Mouse (Mus musculus) left cerebral cortex, postnatal 10 days (tissue): ENCODE data around the gene Retreg3. TPM values are rescaled to one million over a fixed set of nuclear protein-coding genes. Genes with fewer than 3 reads are reported as not detected.

Source experiments
- DNase-seq, 2 experiments: peaks; one replicate each; pipeline ENCODE4 v3.0.0; 2021 to 2022; ENCODE audit warnings: low spot score in 2 of 2, mixed read lengths in 1 of 2; ENCODE audit errors: extremely low spot score in 1 of 2
- intact Hi-C: fragments of 180-260 bp; cut with DNase I; formaldehyde crosslinking; loops from one replicate; pipeline ENCODE4 v1.15.1; 2025
- total RNA-seq, 2 experiments: library from RNA; stranded (reverse); gene quantifications; 2 replicates each; pipeline ENCODE4 v1.2.3; 2021

Gene Retreg3
- total RNA-seq, 2 experiments from 2014 or later: 54.5 to 55.0 TPM

- DNase-seq: no peak
- intact Hi-C loops: no loop called here
These were observed 33.4 kb downstream of the Retreg3 start for GRCm38 (mm10) chr11:101086323-101086674.

DNA sequence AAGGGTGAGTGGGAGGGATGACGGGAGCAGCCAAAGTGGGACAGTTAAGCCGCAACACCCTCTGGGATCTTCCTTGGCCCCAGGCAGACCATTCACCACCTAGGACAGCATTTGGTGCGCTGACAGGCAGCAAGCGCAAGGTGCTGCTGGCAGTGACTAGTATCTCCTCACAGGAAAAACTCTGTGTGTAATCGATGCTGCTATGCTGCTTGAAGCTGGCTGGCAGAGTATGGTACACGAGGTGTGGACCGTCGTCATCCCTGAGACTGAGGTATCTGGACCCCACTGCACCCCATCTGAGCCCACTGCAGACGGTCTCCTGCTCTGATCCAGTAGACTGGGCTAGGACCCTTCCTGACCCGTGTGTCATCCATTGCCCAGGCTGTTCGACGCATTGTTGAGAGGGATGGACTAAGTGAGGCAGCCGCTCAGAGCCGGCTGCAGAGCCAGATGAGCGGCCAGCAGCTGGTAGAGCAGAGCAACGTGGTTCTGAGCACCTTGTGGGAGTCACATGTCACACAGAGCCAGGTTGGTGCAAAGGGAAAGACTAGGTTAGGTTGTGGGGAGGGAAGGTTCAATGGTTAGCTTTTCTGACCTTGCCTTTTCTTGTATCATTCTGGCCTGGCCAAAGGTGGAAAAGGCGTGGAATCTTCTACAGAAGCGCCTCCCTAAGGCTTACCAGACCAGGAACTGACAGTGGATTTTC lies 33.9 kb downstream of the Retreg3 start:
- peak in 1 of 2 experiments; percentile 16 for DNase-seq
- intact Hi-C loops: no loop called here

- peak in 1 of 2 experiments; percentile 22 for DNase-seq
- intact Hi-C loops: loop anchor here (5.0 kb wide), 1 partner anchor 92 kb away; the partner anchor contains the start of gene Ccr10
These were observed 34.9 kb downstream of the Retreg3 start for GRCm38 (mm10) chr11:101084811-101085210.

DNA sequence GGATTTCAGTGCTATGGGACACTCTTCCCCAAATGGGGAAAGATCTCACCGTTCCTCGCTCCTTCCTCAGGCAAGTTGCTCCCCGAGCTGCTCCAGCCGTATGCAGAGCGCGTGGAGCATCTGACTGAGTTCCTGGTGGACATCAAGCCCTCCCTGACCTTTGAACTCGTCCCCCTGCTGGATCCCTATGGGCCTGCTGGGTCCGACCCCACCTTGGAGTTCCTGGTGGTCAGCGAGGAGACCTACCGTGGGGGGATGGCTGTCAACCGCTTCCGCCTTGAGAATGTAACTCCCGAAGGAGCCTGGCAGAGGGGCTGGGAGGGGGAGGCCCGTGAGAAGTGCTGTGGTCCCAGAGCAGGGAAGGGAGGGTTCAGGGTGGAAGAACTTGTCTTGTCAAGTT lies 35.4 kb downstream of the Retreg3 start:
- peak in 1 of 2 experiments; percentile 32 for DNase-seq
- intact Hi-C loops: loop anchor here (5.0 kb wide), 1 partner anchor 93 kb away; the partner anchor contains the start of gene Ccr10

GRCm38 (mm10) chr11:101083083-101083697 lies 36.5 kb downstream of the Retreg3 start:
- peak in 1 of 2 experiments; percentile 65 for DNase-seq
- intact Hi-C loops: loop anchor here (5.0 kb wide), 1 partner anchor 94 kb away; the partner anchor contains the start of gene Ccr10

- intact Hi-C loops: loop anchor here (5.0 kb wide), 1 partner anchor 95 kb away; the partner anchor contains the start of gene Ccr10
These were observed 37.2 kb downstream of the Retreg3 start, which contains the start of gene Coasy for GRCm38 (mm10) chr11:101082208-101083082. TSS of gene Coasy (plus strand) at chr11:101082565.

GRCm38 (mm10) chr11:101081659-101082058 lies 38.0 kb downstream of the Retreg3 start:
- DNase-seq: peak in 1 of 2 experiments; percentile 18
- intact Hi-C loops: loop anchor here (5.0 kb wide), 1 partner anchor 96 kb away; the partner anchor contains the start of gene Ccr10

More at GRCm38 (mm10) chr11:101082208-101083082, 37.2 kb downstream of the Retreg3 start, which contains the start of gene Coasy:
- peak; percentile 85 to 90 for DNase-seq

GRCm38 (mm10) chr11:101080421-101080820 lies 39.3 kb downstream of the Retreg3 start:
- intact Hi-C loops: loop anchor here (5.0 kb wide), 1 partner anchor 97 kb away; the partner anchor contains the start of gene Ccr10

DNA sequence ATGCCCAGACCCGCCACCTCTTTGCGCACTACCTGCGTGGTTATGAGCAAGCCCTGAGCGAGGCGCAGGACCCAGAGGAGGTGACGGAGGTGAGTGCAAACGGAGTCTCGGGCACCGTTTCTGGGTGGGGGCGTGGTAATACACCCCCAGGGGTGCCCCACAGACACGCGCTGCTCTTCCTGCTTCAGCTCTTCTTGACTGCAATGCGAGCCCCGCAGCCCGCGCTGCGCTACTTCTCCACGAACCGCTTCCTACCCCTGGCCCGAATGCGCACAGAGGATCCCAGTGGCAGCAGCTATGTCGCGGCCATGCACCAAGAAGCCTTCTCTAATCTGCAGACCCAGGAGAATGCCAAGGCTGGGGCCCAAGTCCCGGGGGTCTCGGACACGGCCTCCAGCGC lies 39.9 kb downstream of the Retreg3 start:
- intact Hi-C loops: loop anchor here (5.0 kb wide), 1 partner anchor 98 kb away; the partner anchor contains the start of gene Ccr10
- peak in 1 of 2 experiments; percentile 32 for DNase-seq

More at GRCm38 (mm10) chr11:101080421-101080820, 39.3 kb downstream of the Retreg3 start:
- no peak for DNase-seq

DNA sequence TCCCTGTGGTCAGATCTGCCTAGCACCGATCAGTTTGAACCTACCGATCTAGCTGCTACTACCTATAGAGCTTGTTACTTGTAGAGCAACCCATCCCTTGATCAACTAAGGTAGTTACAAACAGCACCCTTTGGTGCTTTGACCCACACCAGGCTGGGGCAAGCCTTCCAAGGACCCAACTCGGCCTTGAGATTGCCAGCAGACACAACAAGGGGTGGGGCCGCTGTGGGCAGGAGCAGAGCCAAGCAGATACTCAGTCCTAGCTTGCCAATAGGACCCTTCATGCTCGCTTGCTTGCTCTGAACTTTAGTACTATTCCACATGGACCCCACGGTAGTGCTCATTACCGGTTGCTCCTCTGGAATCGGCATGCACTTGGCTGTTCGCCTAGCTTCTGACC lies 41.6 kb downstream of the Retreg3 start, which contains the start of gene Hsd17b1:
Gene Hsd17b1 (plus strand): TSS at position 291 of the 400 bp plus-strand sequence.
- DNase-seq: no peak
- intact Hi-C loops: no loop called here

GRCm38 (mm10) chr11:101071810-101072428 lies 47.8 kb downstream of the Retreg3 start:
- no peak for DNase-seq
- intact Hi-C loops: no loop called here

DNA sequence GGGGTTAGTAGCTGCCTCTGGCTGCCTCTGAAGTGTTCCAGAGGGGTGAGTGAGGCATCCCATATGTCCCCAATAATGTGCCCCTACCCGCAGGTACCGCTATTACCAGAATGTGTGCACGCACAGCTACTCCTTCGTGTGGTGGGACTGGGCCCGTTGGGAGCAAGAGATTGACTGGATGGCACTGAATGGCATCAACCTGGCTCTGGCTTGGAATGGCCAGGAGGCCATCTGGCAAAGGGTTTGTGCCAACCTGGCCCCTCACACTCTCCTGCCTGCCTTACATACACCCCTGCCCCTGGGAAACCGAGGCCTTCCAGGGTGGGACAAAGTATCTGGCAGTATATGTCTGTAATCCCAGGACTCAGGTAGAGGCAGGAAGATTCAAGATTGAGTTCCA lies 48.7 kb downstream of the Retreg3 start:
- no peak for DNase-seq

GRCm38 (mm10) chr11:101070189-101070527 lies 49.5 kb downstream of the Retreg3 start:
- intact Hi-C loops: no loop called here
- no peak for DNase-seq

More for the DNA sequence above, 48.7 kb downstream of the Retreg3 start:
- intact Hi-C loops: no loop called here

DNA sequence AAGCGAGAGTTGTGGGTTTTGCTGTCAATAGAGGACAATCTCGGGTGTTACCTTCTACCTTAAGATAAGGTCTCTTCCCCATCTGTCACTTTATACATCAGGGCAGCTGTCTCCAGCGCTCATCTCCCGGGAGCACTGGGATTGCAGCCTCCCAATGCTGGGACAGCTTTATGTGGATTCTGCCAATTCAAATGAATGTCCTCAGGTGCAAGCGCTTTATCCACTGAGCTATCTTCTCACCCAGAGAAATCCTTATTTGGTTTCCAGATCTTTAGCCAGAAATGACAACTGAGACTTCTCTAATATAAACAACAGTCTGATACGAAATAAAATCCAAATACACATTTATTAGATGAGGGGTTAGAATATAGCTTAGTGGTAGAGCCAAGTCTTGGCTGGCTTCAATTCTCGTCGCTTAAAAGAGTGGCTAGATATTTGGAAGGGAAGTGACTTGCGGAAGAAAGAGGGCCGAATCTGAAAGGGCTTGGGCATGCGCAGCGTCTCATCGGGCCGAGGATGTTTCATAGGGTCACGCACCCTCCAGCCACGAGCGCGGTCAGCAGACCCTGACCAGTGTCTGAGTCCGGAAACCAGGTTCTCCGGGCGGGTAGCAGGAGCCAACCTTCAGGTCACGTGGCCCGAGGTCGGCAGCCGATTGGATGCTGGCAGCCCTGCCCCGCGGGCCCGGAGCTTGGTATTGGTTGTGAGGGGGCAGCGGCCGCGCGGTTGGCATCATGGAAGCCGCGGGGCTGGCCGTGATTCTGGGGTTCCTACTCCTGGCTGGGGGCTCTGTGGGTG lies 50.1 kb downstream of the Retreg3 start, which contains the start of gene Naglu:
Gene Naglu (plus strand): TSS at position 622 of the 798 bp plus-strand sequence.
- peak; percentile 94 to 98 for DNase-seq
- intact Hi-C loops: no loop called here

GRCm38 (mm10) chr11:101066549-101067412 lies 52.9 kb downstream of the Retreg3 start:
- intact Hi-C loops: loop anchor here (2.0 kb wide), 1 partner anchor 84 kb away; no protein-coding TSS in a partner anchor
- DNase-seq: peak; percentile 65 to 88

DNA sequence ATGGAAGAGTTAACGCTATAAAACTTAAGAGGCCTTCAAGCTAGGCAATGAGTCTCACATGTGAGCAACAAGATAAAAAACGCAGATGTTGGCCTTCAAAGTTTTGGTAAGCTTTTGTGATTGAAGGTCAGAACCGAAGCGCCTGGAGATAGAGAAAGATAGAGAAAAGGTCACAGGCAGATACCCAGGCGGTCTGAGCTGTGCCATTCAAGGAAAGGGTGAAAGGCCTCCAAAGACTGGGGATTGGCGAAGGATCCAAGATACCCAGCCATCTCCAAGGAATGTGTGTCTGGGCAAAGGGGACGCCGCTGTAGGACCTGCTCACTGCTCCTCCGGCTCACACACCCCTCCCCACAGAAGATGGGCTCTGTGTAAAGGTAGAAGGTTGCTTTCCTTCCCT lies 54.7 kb downstream of the Retreg3 start:
- no peak for DNase-seq
- intact Hi-C loops: no loop called here
